Mouse (Mus musculus) thymus, postnatal 25 days (tissue): ENCODE measurements around the gene Scd2.
"Not testable (repeated sequence)": the region's sequence is repeated elsewhere in the genome, so short reads cannot be mapped to it uniquely, and the experiment has no call there.

ENCODE experiments used
- DNase-seq: peaks from one replicate; pipeline ENCODE4 v3.0.0; 2022

The Scd2 gene

GRCm38 (mm10) chr19:44297862-44298261, 4.4 kb downstream of the Scd2 start:
- DNase-seq, result no peak

- DNase-seq, result no peak
Observed at GRCm38 (mm10) chr19:44299078-44299477, 5.6 kb downstream of the Scd2 start.

DNA sequence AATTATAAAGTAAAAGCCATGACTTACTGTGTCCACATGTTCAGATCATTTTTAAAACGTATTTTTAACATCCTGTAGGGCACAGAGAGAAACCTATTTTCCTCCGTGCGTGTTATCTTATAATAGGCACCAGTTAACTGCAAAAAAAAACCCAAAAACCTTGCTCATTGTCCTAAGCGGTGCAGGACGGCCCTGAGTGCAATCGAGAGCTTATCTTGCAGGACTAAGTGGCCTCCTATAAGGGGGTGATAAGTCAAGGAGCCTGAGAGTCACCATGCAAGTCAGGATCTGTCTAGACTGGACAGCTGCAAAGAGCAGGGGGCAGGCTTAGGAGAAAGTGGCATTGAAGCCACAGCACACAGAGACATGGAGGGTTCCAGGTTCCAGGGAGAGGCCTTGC, 6.4 kb downstream of the Scd2 start:
- no peak for DNase-seq

GRCm38 (mm10) chr19:44300520-44300919, 7.0 kb downstream of the Scd2 start:
- DNase-seq, result no peak

- no peak for DNase-seq
Observed at GRCm38 (mm10) chr19:44301176-44301575, 7.7 kb downstream of the Scd2 start.

GRCm38 (mm10) chr19:44301671-44302305, 8.3 kb downstream of the Scd2 start:
- no peak for DNase-seq

GRCm38 (mm10) chr19:44302901-44303300, 9.4 kb downstream of the Scd2 start:
- no peak for DNase-seq

GRCm38 (mm10) chr19:44303502-44303901, 10.0 kb downstream of the Scd2 start:
- DNase-seq, result no peak

DNA sequence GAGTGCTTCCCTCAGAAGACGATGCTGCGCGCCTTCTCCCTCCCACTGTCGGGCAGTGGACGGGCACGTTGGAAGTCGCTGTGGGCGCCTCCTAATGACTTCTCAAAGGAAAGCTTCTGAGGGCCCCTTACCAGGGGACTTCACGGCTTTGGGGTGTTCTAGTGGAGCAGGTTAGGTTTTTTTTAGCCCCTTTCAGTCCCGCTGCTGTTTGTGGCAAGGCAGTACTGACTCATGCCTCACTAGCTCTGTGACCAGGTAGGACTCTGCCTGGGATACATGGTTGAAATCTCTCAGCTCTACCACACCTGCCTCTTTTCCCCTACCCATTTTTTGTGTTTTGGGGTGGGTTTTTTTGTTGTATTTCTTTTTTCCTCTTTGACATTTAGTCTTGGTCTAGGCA, 10.9 kb downstream of the Scd2 start:
- no peak for DNase-seq

GRCm38 (mm10) chr19:44304851-44305510, 11.5 kb downstream of the Scd2 start:
- DNase-seq, result no peak

GRCm38 (mm10) chr19:44305701-44306100, 12.2 kb downstream of the Scd2 start:
- DNase-seq, result no peak

DNA sequence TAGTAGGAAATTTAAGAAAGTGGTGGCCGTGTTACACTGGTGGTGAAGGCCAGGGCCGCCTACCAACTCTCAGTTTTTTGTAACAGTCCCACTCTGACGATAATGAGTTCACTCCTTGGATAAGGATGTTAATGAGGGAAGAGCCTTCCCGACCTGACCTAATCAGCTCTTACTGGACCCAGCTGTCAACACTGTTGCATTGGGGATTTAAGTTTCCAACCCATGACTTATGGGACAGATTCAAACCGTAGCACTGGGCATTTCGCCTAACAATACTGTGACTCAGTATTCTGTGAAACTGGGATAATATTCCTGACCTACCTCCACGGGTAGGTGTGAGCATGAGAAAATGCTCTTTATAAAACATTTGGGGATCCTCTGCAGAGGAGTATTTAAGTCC, 12.7 kb downstream of the Scd2 start:
- no peak for DNase-seq

DNA sequence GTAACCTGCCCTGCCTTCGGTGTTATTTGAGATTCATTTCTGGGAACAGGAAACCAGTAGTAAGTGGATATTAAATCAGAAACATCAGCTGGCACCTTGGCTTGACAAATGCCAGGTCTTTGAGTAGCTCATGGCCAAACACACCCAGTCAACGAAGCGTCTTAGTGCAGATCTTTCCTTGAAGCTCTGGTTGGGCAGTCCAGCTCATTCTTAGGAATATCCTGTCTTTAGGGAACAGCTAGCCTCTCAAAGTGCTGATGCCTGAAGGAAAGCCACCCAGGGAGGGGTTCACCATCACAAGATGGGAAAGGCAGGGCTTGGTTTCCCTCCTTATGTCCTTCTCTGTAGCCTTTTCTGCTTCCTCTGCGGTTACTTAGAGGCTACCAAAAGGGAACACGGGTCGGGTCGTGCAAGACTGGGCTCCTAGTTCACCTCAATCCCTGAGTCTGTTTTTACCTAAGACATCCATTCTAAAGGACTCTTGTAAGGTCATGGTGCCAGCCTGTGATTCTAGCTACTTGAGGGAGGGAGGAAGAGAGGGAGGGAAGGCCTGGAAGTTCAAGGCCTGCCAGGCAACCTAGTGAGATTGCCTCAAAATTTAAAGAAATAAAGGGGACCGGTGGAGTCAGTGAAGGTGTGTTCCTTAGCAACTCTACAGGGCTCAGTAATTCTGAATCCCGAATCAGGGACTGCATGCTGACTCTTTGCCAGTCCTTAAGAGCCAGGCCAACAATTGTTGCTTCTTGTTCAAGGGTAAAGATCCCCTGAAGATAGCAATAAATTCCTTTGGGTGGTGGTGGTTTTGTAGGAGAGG, 13.8 kb downstream of the Scd2 start:
- no peak for DNase-seq

DNA sequence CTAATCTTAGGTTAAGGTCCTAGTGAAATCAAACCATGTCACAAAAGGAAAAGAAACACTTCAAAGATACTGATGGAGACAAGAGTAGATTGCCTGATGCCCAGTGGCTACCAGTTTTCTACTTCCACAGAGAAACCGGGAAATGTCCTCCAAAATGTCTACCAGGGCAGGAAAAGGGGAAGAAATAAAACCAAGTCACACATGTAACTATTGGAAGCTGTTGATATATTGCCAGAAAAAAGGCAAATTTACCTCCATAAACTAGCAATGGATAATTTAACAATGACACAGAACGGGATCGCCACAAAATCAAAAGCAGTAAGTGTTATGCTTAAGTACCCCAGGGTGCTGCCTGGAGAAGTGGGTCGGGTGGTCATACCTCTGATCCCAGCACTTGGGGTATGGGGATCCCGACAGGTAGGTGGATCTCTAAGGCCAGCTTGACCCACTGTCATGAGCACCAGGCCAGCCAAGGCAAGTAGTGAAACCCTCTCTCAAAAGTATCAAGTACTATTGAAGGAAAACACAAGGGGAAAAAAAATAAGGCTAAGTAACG, 14.5 kb downstream of the Scd2 start:
- no peak for DNase-seq

DNA sequence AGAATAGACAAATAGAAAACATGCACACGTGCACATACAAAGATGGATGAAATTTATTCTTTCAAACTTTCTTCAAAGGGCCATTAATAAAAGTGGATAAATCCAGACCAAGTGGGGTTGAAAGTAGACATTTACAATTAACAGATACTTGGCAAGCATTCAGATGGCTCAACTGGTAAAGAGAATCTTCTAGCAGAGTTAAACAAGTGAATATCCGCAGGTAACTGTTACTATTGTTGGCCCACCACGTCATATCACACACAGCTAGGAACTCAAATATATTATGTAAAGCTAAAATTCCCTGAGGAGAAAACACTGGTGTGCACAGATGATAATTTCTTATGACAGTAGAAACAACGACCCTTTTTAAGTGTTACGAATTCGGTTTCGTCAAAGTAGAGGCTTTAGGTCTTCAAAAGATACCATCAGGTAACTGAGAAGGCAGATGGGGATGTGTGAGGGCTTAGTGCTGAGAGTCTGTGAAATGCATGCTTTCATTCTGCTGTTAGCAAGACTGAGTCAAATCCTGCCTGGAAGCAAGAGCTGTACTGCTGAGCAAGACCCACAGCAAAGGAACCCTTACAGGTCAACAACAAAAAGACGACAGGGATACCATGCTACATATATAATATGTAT, 15.3 kb downstream of the Scd2 start:
- DNase-seq, result no peak

GRCm38 (mm10) chr19:44309351-44310154, 16.1 kb downstream of the Scd2 start:
- no peak for DNase-seq

DNA sequence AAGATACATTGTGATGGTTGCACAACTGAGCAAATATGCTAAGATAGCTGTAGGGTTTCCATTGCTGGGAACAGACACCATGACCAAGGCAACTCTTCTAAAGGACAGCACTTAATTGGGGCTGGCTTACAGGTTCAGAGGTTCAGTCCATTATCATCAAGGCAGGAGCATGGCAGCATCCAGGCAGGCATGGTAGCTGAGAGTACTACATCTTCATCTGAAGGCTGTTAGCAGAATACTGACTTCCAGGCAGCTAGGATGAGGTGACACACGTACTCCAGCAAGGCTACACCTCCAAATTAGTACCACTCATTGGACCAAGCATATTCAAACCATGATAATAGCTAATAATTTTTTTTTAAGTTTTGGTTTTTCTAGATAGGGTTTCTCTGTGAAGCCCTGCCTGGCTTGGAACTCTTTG, 16.7 kb downstream of the Scd2 start:
- DNase-seq, result not testable (repeated sequence)

GRCm38 (mm10) chr19:44310814-44311213, 17.3 kb downstream of the Scd2 start:
- DNase-seq, result no peak

GRCm38 (mm10) chr19:44311306-44312006, 18.0 kb downstream of the Scd2 start:
- no peak for DNase-seq

DNA sequence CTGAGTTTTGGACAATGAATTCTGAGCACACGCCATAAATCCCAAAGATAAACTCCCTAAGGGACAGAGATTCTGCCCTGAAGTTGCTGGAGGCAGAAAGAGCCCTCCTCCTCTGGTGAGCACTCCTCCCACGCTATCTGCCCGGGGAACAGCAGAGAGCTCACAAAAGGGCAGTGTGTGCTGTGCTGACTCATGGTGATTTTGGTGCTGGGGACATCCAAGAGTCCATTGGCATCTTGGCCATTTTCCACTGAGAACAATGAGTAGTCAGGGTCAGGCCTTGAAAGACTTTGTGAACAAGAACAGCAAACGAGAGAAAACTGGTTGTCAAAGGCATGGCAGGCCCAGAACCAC, 18.5 kb downstream of the Scd2 start:
- DNase-seq, result no peak

DNA sequence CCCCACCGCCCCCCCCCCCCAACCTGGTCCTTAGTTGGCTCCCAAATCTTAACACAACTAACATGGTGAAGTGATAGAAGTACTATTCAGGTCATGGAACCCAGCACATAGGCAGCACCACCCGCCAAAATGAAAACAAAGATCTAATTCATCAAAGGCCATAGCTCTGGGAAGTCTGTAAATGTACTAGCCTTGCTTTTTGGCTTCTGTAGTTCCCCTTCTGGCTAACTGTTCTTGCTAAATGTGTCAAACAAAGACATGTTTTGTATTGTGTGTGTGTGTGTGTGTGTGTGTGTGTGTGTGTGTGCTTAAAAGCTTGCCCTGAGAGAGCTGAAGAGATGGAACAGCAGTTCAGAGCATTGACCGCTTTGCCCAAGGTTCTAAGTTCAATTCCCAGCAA, 19.6 kb downstream of the Scd2 start:
- DNase-seq, result no peak

GRCm38 (mm10) chr19:44314327-44314759, 20.9 kb downstream of the Scd2 start:
- DNase-seq, result peak; percentile 60
